Comparison of ENCODE assay signal across 8 mouse cellular contexts in the genomic region with DNA sequence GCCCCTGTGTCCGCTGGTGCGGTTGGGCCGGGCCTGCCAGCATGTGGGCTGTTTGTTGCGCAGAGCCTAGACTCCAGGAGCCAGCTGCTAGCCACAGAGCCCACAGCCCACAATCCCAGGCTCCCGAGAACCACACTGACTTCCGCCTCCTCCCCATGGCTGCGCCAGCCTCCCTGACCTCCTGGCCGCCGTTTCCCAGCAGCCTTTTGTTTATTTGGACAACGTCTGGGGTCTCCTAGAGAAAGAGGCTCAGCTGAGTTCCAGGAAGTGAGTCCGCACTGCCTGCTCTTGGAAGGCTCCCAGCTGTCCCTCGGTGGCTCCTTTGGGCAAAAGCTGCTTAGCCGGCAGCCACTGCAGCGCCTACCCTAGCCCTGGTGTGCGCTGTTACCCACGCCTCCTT. TPM values are rescaled to one million over a fixed set of nuclear protein-coding genes. Genes with fewer than 3 reads are reported as not detected.
DNase-seq lines count a peak whose midpoint lies in the region; ATAC-seq and TF ChIP-seq lines count a peak whose summit lies in the region.

No protein-coding gene starts in this region.

- peak overlapping the region; percentile 26 for H3K4me2 ChIP-seq in hindbrain, postnatal 0 days (ENCODE audit: low read depth, low read length)
- peak overlapping the region; percentile 40 for H3K4me2 ChIP-seq in liver, embryonic 13.5 days
- peak overlapping the region; percentile 46 for H3K4me2 ChIP-seq in neural tube, embryonic 12.5 days (replicated peaks)

- peak; percentile 70 for DNase-seq in brain, embryonic 14.5 days (ENCODE audit: low read depth)
- peak; percentile 69 for DNase-seq in gastrocnemius, postnatal 25 days
- DNase-seq in hindbrain, postnatal 0 days (ENCODE audit: low spot score): peak; percentile 67
- DNase-seq in liver, embryonic 13.5 days: no peak
- no peak for DNase-seq in layer of hippocampus, adult 8-10 months (ENCODE audit: low spot score in 2 of 2)

- H3K27ac ChIP-seq in hindbrain, postnatal 0 days: peak overlapping the region; percentile 71
- no peak overlapping the region for H3K27ac ChIP-seq in liver, embryonic 13.5 days
- peak overlapping the region; percentile 47; the same call in 1 of the 2 replicates for H3K27ac ChIP-seq in neural tube, embryonic 12.5 days

- H3K9me3 ChIP-seq in E14TG2a.4 (ENCODE audit: low read length): no peaks in the 10 kb centered on the region
- H3K9me3 ChIP-seq in hindbrain, postnatal 0 days (ENCODE audit: low read length): no peaks in the 10 kb centered on the region
- no peaks in the 10 kb centered on the region for H3K9me3 ChIP-seq in liver, embryonic 13.5 days (replicated peaks)
- no peaks in the 10 kb centered on the region for H3K9me3 ChIP-seq in neural tube, embryonic 12.5 days

- peaks cover 56% of the 10 kb centered on the region for H3K4me1 ChIP-seq in E14TG2a.4 (replicated peaks; ENCODE audit: low read depth, low read length)
- peaks cover 7% of the 10 kb centered on the region for H3K4me1 ChIP-seq in hindbrain, postnatal 0 days (ENCODE audit: insufficient read depth, low read length)
- peaks cover 3% of the 10 kb centered on the region; the same call in 1 of the 2 replicates for H3K4me1 ChIP-seq in liver, embryonic 13.5 days (replicated peaks)
- H3K4me1 ChIP-seq in neural tube, embryonic 12.5 days: peaks cover 21% of the 10 kb centered on the region

- H3K36me3 ChIP-seq in E14TG2a.4 (ENCODE audit: insufficient read depth, low read length): no peaks in the 10 kb centered on the region
- no peaks in the 10 kb centered on the region for H3K36me3 ChIP-seq in hindbrain, postnatal 0 days (ENCODE audit: insufficient read depth, low read length)
- H3K36me3 ChIP-seq in liver, embryonic 13.5 days: no peaks in the 10 kb centered on the region
- H3K36me3 ChIP-seq in neural tube, embryonic 12.5 days: no peaks in the 10 kb centered on the region

- WGBS in hindbrain, postnatal 0 days: 7% methylated on average over 16 of the region's 16 CpGs
- 4% methylated on average over 16 of the region's 16 CpGs for WGBS in liver, embryonic 13.5 days (ENCODE audit: insufficient replicate concordance)
- 5% methylated on average over 16 of the region's 16 CpGs for WGBS in neural tube, embryonic 12.5 days

- TF ChIP-seq POLR2A in brain, embryonic 14.5 days (IDR thresholded peaks at IDR 0.05; ENCODE audit: borderline replicate concordance, extremely low read depth, insufficient read depth, insufficient read length, poor library complexity, severe bottlenecking): no peak

- ATAC-seq in hindbrain, postnatal 0 days: peak; percentile 74
- ATAC-seq in liver, embryonic 13.5 days (ENCODE audit: low read depth): no peak
- ATAC-seq in neural tube, embryonic 12.5 days (ENCODE audit: low FRiP score, low read depth): peak; percentile 52; the same call in 1 of the 2 replicates
- no peak for ATAC-seq in erythroblast, adult 5-6 weeks (replicated peaks; ENCODE audit: low FRiP score, poor library complexity, severe bottlenecking)

- H3K9ac ChIP-seq in hindbrain, postnatal 0 days (replicated peaks; ENCODE audit: low read length): no peak overlapping the region
- H3K9ac ChIP-seq in liver, embryonic 13.5 days: no peak overlapping the region
- peak overlapping the region; percentile 5; the same call in 1 of the 2 replicates for H3K9ac ChIP-seq in neural tube, embryonic 12.5 days

- peaks cover 7% of the 10 kb centered on the region; the same call in 1 of the 2 replicates for H3K27me3 ChIP-seq in E14TG2a.4 (ENCODE audit: insufficient read depth, low read length)
- H3K27me3 ChIP-seq in hindbrain, postnatal 0 days (ENCODE audit: insufficient read depth, low read length): no peaks in the 10 kb centered on the region
- peaks cover 56% of the 10 kb centered on the region for H3K27me3 ChIP-seq in liver, embryonic 13.5 days
- H3K27me3 ChIP-seq in neural tube, embryonic 12.5 days (replicated peaks): no peaks in the 10 kb centered on the region; the same call in 1 of the 2 replicates

- peak overlapping the region; percentile 68 for H3K4me3 ChIP-seq in E14TG2a.4 (replicated peaks; ENCODE audit: low read length)
- no peak overlapping the region for H3K4me3 ChIP-seq in hindbrain, postnatal 0 days (ENCODE audit: low read length)
- H3K4me3 ChIP-seq in liver, embryonic 13.5 days (replicated peaks): no peak overlapping the region
- H3K4me3 ChIP-seq in neural tube, embryonic 12.5 days: no peak overlapping the region

- TF ChIP-seq CTCF in E14TG2a.4 (conservative IDR thresholded peaks at IDR 0.05; ENCODE audit: low read length): no peak
- TF ChIP-seq CTCF in brain, embryonic 14.5 days (IDR thresholded peaks at IDR 0.05; ENCODE audit: borderline replicate concordance, extremely low read depth, insufficient read depth, insufficient read length): no peak
- TF ChIP-seq CTCF in hindbrain, postnatal 0 days (IDR thresholded peaks at IDR 0.05; ENCODE audit: low read depth): no peak

RNA-seq across cellular contexts. Expression of gene Zcchc14, which starts 12.6 kb away (rescaled TPM):
- polyA plus RNA-seq in brain, embryonic 14.5 days (2012; rRNA removed): 66.6 and 84.4 TPM in 2 replicates
- 10 to 100 TPM; 16.3 to 17.0 TPM for total RNA-seq in gastrocnemius, postnatal 25 days (2021)
- total RNA-seq in hindbrain, postnatal 0 days (2014; rRNA removed): 66.4 and 66.5 TPM in 2 replicates
- 13.9 and 14.3 TPM in 2 replicates for polyA plus RNA-seq in hindbrain, postnatal 0 days (2015; fragmentation: Nextera tagmentation; extraction: Ambion mirVana)
- 1.6 and 1.7 TPM in 2 replicates for polyA plus RNA-seq in liver, embryonic 13.5 days (2015; fragmentation: Nextera tagmentation; extraction: Ambion mirVana)
- 23.1 and 23.9 TPM in 2 replicates for polyA plus RNA-seq in neural tube, embryonic 12.5 days (2016; fragmentation: Nextera tagmentation; extraction: Ambion mirVana)
- not detected in 2 replicates for total RNA-seq in erythroblast, adult 5-6 weeks (2015; ENCODE audit: low replicate concordance)
- total RNA-seq in erythroblast, adult 5-6 weeks (2017; ENCODE audit: low replicate concordance): 0.14 TPM in 1 of 2 replicates, not detected in the other
- total RNA-seq in layer of hippocampus, adult 8-10 months (2022): 10 to 100 TPM; 77.4 to 92.9 (median 84.7) TPM

Comparison
In these comparisons a context has a peak if more than half of its experiments do, and no peak if none do; other contexts are left out.
1. DNase-seq: peak in brain, embryonic 14.5 days (single experiment), gastrocnemius, postnatal 25 days (single experiment) and hindbrain, postnatal 0 days (single experiment); none in liver, embryonic 13.5 days (single experiment) and layer of hippocampus, adult 8-10 months (0 of 2).
2. ATAC-seq: peak in hindbrain, postnatal 0 days (single experiment) and neural tube, embryonic 12.5 days (single experiment); none in liver, embryonic 13.5 days (single experiment) and erythroblast, adult 5-6 weeks (single experiment).
3. RNA of gene Zcchc14, which starts 12.6 kb away (total RNA-seq): 77.4 to 92.9 TPM in layer of hippocampus, adult 8-10 months, 66.4 to 66.5 TPM in hindbrain, postnatal 0 days and 16.3 to 17.0 TPM in gastrocnemius, postnatal 25 days; 0.14 TPM in erythroblast, adult 5-6 weeks; every median in the first group is over 10 times any median in the second.
4. Peak in every context shown above with its lines, with median percentiles within 50 percentile points of each other: H3K4me2 ChIP-seq.